Mouse (Mus musculus) neural tube, embryonic 12.5 days (tissue): ENCODE measurements around the gene Jam3. TPM values are rescaled to one million over a fixed set of nuclear protein-coding genes. Genes with fewer than 3 reads are reported as not detected.
A peak's percentile ranks its signal among the peaks of the same experiment; 100 is the strongest.

Source experiments
- ATAC-seq: fragments of 200-750 bp; cut with Nextera tagmentation; 2 replicates; pipeline ENCODE4 v1.8.0; 2017; ENCODE audit warnings: low read depth, mild to moderate bottlenecking, moderate TSS enrichment, moderate library complexity; ENCODE audit not compliant: low FRiP score
- H3K27ac ChIP-seq: fragments of 300-500 bp; sonication (generic); 2 replicates; pipeline ENCODE4 v1.5.1; 2016
- H3K27me3 ChIP-seq: fragments of 300-500 bp; sonication (generic); replicated peaks from 2 replicates; pipeline ENCODE4 v1.6.1; 2016; ENCODE audit warnings: mild to moderate bottlenecking
- H3K36me3 ChIP-seq: fragments of 300-500 bp; sonication (generic); 2 replicates; pipeline ENCODE4 v1.6.1; 2016; ENCODE audit warnings: mild to moderate bottlenecking
- H3K4me1 ChIP-seq: fragments of 300-500 bp; sonication (generic); 2 replicates; pipeline ENCODE4 v1.6.1; 2016
- H3K4me2 ChIP-seq: fragments of 300-500 bp; sonication (generic); replicated peaks from 2 replicates; pipeline ENCODE4 v1.6.1; 2016; ENCODE audit warnings: mild to moderate bottlenecking
- H3K4me3 ChIP-seq: fragments of 300-500 bp; sonication (generic); 2 replicates; pipeline ENCODE4 v1.5.1; 2016
- H3K9ac ChIP-seq: fragments of 300-500 bp; sonication (generic); 2 replicates; pipeline ENCODE4 v1.6.1; 2016; ENCODE audit warnings: mild to moderate bottlenecking
- H3K9me3 ChIP-seq: fragments of 300-500 bp; sonication (generic); 2 replicates; pipeline ENCODE4 v1.6.1; 2016; ENCODE audit warnings: mild to moderate bottlenecking
- WGBS: fragments of 180-500 bp; shearing (Covaris S2); methylation state at CpG from one replicate; pipeline ENCODE4 v1.1.7; 2016; 5-methylcytosine and 5-hydroxymethylcytosine counted together
- polyA plus RNA-seq: library from polyadenylated mRNA; unstranded; fragments of >200 nt; fragmentation: Nextera tagmentation; extraction: Ambion mirVana; gene quantifications from 2 replicates; pipeline ENCODE4 v1.2.1, GENCODE M21; 2016

Jam3 gene
- polyA plus RNA-seq, 1 experiment from 2014 or later, result 128 TPM

DNA sequence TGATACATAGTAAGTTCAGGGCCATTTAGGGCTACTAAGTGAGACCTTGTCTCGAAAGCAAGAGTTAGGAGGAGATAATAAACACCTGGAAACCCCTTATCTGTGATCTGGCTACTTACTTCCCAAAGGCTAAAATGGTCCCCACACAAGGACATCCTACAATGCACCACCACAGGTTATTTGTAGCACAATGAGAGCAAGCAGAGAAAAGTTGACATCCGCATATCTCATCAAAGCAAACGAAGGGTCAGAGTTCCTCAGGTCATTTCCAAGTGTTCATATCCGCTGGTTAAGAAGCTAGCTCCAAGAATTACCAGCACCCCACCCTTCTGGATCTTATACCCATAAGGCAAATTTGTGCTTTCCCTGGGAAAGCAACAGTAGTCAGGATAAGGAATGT, 46.8 kb downstream of the Jam3 start:
- H3K4me1 ChIP-seq, result peaks cover 18% of the 10 kb centered on the region; the same call in 1 of the 2 replicates
- H3K36me3 ChIP-seq, result peaks cover 25% of the 10 kb centered on the region
- H3K9me3 ChIP-seq, result no peaks in the 10 kb centered on the region
- 86% methylated on average over 4 of the region's 4 CpGs for WGBS
- H3K9ac ChIP-seq, result no peak overlapping the region
- H3K27ac ChIP-seq, result no peak overlapping the region
- no peak for ATAC-seq
- H3K27me3 ChIP-seq, result no peaks in the 10 kb centered on the region
- no peak overlapping the region for H3K4me3 ChIP-seq
- H3K4me2 ChIP-seq, result no peak overlapping the region

GRCm38 (mm10) chr9:27106081-27106480, 49.1 kb downstream of the Jam3 start:
- H3K9me3 ChIP-seq, result no peaks in the 10 kb centered on the region
- H3K9ac ChIP-seq, result no peak overlapping the region
- 56% methylated on average over 1 of the region's 1 CpGs for WGBS
- no peak overlapping the region for H3K4me2 ChIP-seq
- no peaks in the 10 kb centered on the region for H3K27me3 ChIP-seq
- H3K4me1 ChIP-seq, result peaks cover 18% of the 10 kb centered on the region; the same call in 1 of the 2 replicates
- no peak overlapping the region for H3K4me3 ChIP-seq
- peaks cover 48% of the 10 kb centered on the region for H3K36me3 ChIP-seq
- no peak overlapping the region for H3K27ac ChIP-seq
- peak; percentile 13; the same call in 1 of the 2 replicates for ATAC-seq

DNA sequence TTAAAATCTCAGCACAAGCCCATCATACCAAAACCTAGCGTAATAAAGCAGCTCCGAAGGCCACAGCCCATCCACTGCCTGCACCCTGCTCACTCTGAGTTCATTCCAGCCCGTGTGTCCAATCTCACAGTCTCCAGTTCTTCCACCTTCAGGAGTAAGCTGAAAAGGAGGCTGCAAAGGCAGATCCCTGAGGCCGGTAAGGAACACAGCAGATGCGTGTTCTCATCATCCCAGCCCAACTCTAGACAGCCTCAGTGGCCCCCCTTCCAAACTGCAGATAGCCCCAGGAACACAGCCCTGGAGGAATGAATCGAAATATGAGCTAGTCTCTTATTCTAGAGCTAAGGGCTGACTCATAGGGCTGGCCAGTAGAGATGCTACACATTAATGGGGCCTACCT, 53.8 kb downstream of the Jam3 start:
- 95% methylated on average over 6 of the region's 6 CpGs for WGBS
- H3K4me3 ChIP-seq, result no peak overlapping the region
- H3K9me3 ChIP-seq, result no peaks in the 10 kb centered on the region
- H3K27me3 ChIP-seq, result no peaks in the 10 kb centered on the region
- no peaks in the 10 kb centered on the region for H3K4me1 ChIP-seq
- H3K36me3 ChIP-seq, result peaks cover 83% of the 10 kb centered on the region
- H3K9ac ChIP-seq, result no peak overlapping the region
- no peak overlapping the region for H3K4me2 ChIP-seq
- ATAC-seq, result no peak
- H3K27ac ChIP-seq, result no peak overlapping the region

DNA sequence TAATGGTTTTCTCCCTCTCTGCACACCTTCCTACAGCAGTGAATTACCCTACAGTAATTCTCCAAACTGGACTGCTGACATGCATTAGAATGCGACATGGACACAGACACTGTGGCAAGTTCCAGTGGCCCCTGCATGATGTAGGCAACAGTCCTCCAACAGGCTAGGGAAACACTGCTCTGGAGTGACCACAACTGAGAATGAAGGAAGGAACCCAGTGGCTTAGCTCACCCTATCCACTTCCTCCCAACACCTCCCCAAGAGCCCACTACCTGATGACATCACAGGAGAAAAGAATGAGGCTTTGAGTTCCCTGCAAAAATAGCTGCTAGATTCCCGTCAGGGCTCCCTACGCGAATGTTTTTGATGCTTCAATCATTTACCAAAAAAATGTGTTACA, 55.7 kb downstream of the Jam3 start:
- Histone ChIP-seq H3K4me2 (no peak overlapping the region), H3K27ac (no peak overlapping the region), H3K27me3 (no peaks in the 10 kb centered on the region), H3K36me3 (peaks cover 88% of the 10 kb centered on the region), H3K9ac (no peak overlapping the region), H3K9me3 (no peaks in the 10 kb centered on the region), H3K4me1 (no peaks in the 10 kb centered on the region), H3K4me3 (no peak overlapping the region)
- 88% methylated on average over 4 of the region's 4 CpGs for WGBS
- ATAC-seq, result no peak

DNA sequence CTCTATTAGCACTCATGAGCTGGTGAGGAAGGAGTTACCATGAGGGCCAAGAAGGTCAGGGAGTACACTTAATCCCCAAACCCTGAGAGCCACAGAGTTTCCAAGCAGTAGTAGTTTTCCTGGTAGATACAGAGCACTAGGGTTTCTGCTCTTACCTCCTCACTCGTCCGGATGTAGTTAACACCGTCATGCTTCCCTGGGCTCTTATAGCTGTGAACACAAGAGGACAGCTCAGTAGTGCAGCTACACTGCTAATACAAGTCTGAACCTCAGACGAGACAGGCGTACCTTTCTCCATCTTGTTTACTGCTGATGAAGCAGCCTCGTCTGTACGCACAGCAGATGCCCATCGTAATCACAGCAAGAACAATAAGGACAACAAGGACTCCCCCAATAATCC, 56.7 kb downstream of the Jam3 start:
- Histone ChIP-seq H3K4me3 (no peak overlapping the region), H3K9me3 (no peaks in the 10 kb centered on the region), H3K27me3 (no peaks in the 10 kb centered on the region), H3K9ac (no peak overlapping the region), H3K4me1 (no peaks in the 10 kb centered on the region), H3K27ac (no peak overlapping the region), H3K4me2 (no peak overlapping the region), H3K36me3 (peaks cover 87% of the 10 kb centered on the region)
- ATAC-seq, result no peak
- 78% methylated on average over 8 of the region's 8 CpGs for WGBS

DNA sequence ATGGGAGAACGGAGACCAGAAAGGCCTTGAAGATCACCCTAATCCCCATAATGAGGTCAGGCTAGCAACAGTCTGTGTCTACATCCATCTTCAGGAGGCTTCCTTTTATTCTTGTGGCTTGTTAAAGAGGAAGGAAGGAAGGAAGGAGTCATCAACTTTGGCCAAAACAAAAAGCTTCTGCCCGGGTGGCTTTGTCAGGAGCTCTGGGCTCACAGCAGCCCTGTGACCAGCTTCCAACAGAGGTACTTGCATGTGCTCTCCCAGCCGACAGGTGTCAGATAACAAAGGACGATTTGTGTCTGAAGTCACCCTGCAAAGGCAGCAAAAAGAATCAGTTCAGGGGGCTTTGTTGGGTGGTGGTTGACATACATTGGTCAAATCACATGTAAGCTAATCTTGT, 57.1 kb downstream of the Jam3 start:
- no peak overlapping the region for H3K27ac ChIP-seq
- no peak overlapping the region for H3K4me3 ChIP-seq
- no peaks in the 10 kb centered on the region for H3K4me1 ChIP-seq
- H3K27me3 ChIP-seq, result no peaks in the 10 kb centered on the region
- H3K4me2 ChIP-seq, result no peak overlapping the region
- H3K36me3 ChIP-seq, result peaks cover 86% of the 10 kb centered on the region
- H3K9me3 ChIP-seq, result no peaks in the 10 kb centered on the region
- WGBS, result 25% methylated on average over 4 of the region's 4 CpGs
- H3K9ac ChIP-seq, result no peak overlapping the region
- ATAC-seq, result no peak

GRCm38 (mm10) chr9:27092916-27093315, 62.3 kb downstream of the Jam3 start:
- no peaks in the 10 kb centered on the region for H3K9me3 ChIP-seq
- H3K36me3 ChIP-seq, result peaks cover 75% of the 10 kb centered on the region
- H3K9ac ChIP-seq, result no peak overlapping the region
- WGBS, result 92% methylated on average over 6 of the region's 6 CpGs
- no peak overlapping the region for H3K4me2 ChIP-seq
- no peak for ATAC-seq
- no peaks in the 10 kb centered on the region for H3K4me1 ChIP-seq
- H3K27me3 ChIP-seq, result no peaks in the 10 kb centered on the region
- H3K27ac ChIP-seq, result no peak overlapping the region
- H3K4me3 ChIP-seq, result no peak overlapping the region

GRCm38 (mm10) chr9:27090801-27091775, 64.1 kb downstream of the Jam3 start:
- no peaks in the 10 kb centered on the region for H3K27me3 ChIP-seq
- peaks cover 80% of the 10 kb centered on the region for H3K36me3 ChIP-seq
- no peak overlapping the region for H3K27ac ChIP-seq
- H3K9ac ChIP-seq, result no peak overlapping the region
- no peaks in the 10 kb centered on the region for H3K9me3 ChIP-seq
- H3K4me3 ChIP-seq, result no peak overlapping the region
- WGBS, result 91% methylated on average over 13 of the region's 13 CpGs
- H3K4me1 ChIP-seq, result no peaks in the 10 kb centered on the region
- H3K4me2 ChIP-seq, result no peak overlapping the region
- ATAC-seq, result no peak

DNA sequence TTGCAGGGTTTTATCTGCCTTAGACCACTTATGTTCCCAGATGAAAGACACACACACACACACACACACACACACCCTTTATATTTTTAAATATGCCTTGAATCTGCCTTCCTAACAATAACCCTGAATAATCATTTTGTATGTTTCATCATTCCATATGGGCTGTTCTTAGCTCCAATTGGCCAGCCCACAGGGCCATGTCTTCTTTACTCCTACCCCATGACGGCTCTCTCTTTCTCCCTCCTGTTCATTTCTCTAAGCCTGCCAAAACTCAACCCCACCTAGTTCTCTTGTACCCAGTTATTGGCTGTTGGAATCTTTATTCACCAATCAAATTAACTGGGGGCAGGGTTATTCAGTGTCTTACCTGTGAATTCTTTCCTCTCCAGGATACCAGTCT, 65.1 kb downstream of the Jam3 start:
- no peaks in the 10 kb centered on the region for H3K9me3 ChIP-seq
- no peak overlapping the region for H3K9ac ChIP-seq
- H3K27me3 ChIP-seq, result no peaks in the 10 kb centered on the region
- no peak overlapping the region for H3K4me2 ChIP-seq
- 87% methylated on average over 1 of the region's 1 CpGs for WGBS
- ATAC-seq, result no peak
- H3K4me1 ChIP-seq, result no peaks in the 10 kb centered on the region
- peaks cover 80% of the 10 kb centered on the region for H3K36me3 ChIP-seq
- H3K4me3 ChIP-seq, result no peak overlapping the region
- H3K27ac ChIP-seq, result no peak overlapping the region

DNA sequence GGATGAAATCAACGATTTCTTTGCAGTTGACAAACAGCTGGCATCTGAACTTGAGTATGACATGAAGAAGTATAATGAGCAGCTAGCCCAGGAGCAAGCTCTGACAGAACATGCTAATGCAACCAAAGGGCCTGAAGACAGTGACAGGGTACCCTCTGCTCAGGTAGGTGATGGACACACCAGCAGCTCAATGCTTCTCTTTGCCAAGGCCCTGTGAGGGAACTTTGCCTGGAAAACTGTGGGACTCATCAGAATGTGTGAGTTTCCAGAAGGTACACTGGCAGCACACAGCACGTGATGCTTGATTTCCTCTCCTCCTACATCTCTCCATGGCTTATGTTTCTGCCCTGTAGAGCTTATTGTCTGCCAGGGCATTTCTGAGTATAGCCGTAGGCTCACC, 67.8 kb downstream of the Jam3 start:
- Histone ChIP-seq H3K9me3 (no peaks in the 10 kb centered on the region), H3K27ac (no peak overlapping the region), H3K4me3 (no peak overlapping the region), H3K9ac (no peak overlapping the region), H3K4me1 (no peaks in the 10 kb centered on the region), H3K27me3 (no peaks in the 10 kb centered on the region), H3K36me3 (peaks cover 88% of the 10 kb centered on the region), H3K4me2 (no peak overlapping the region)
- ATAC-seq, result no peak
- WGBS, result 94% methylated on average over 3 of the region's 3 CpGs

GRCm38 (mm10) chr9:27086256-27086655, 69.0 kb downstream of the Jam3 start:
- ATAC-seq, result no peak
- WGBS, result 94% methylated on average over 5 of the region's 5 CpGs
- H3K9me3 ChIP-seq, result no peaks in the 10 kb centered on the region
- no peaks in the 10 kb centered on the region for H3K4me1 ChIP-seq
- peaks cover 89% of the 10 kb centered on the region for H3K36me3 ChIP-seq
- H3K4me2 ChIP-seq, result no peak overlapping the region
- H3K27me3 ChIP-seq, result no peaks in the 10 kb centered on the region
- H3K4me3 ChIP-seq, result no peak overlapping the region
- H3K27ac ChIP-seq, result no peak overlapping the region
- no peak overlapping the region for H3K9ac ChIP-seq

- no peak overlapping the region for H3K4me3 ChIP-seq
- no peak overlapping the region for H3K9ac ChIP-seq
- no peak overlapping the region for H3K4me2 ChIP-seq
- no peaks in the 10 kb centered on the region for H3K27me3 ChIP-seq
- H3K4me1 ChIP-seq, result no peaks in the 10 kb centered on the region
- no peaks in the 10 kb centered on the region for H3K9me3 ChIP-seq
- peaks cover 46% of the 10 kb centered on the region for H3K36me3 ChIP-seq
- H3K27ac ChIP-seq, result no peak overlapping the region
- no peak for ATAC-seq
Measured at GRCm38 (mm10) chr9:27075812-27076211, 79.4 kb downstream of the Jam3 start.

GRCm38 (mm10) chr9:27074677-27075076, 80.5 kb downstream of the Jam3 start:
- Histone ChIP-seq H3K9ac (no peak overlapping the region), H3K4me1 (no peaks in the 10 kb centered on the region), H3K36me3 (peaks cover 49% of the 10 kb centered on the region), H3K4me2 (no peak overlapping the region), H3K27ac (no peak overlapping the region), H3K27me3 (no peaks in the 10 kb centered on the region), H3K4me3 (no peak overlapping the region), H3K9me3 (no peaks in the 10 kb centered on the region)
- 82% methylated on average over 1 of the region's 1 CpGs for WGBS
- ATAC-seq, result no peak
